Mouse (Mus musculus): ENCODE results near the gene Ovol2.
A peak's percentile ranks its signal among the peaks of the same experiment; 100 is the strongest.

The Ovol2 gene

DNA sequence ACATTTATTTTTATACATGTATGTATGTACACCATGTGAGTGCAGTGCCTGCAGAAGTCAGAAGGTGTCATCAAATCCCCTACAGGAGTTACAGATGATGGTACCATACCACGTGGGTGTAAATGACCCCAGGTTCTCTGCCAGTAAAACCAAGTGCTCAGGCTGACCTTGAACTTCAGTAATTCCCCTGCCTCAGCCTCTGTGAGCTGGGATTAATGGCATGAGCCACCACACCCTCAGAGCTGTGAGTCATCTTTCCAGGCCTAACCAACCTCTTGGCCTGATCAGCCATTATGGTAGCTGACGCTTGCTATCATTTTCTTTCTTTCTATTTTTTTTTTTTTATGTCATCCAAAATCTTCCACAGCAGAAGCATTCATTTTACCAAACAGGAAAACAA is 20.6 kb downstream of the Ovol2 start:
- DNase-seq: no peak

- DNase-seq: no peak
Measured at GRCm38 (mm10) chr2:144310273-144310672, 21.7 kb downstream of the Ovol2 start.

DNA sequence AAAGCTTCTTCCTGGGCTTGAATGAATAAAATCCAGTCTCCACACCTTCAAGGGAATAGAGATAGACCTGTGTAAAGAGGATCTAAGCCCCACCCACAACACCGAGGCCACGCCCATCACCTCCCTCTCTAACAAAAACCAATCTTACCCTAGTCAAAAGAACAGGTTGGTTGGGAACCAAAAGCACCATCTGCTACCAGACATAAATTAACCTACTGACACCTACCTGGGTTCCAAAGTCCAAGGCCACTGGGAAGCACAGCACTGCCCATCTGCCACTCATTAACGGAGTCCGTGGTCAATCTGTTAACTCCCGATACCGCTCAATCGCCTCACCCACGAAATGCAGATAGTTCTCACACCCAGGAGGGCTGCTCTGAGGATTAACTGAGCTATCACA is 23.4 kb downstream of the Ovol2 start:
- DNase-seq: peak; percentile 78 to 84

- peak in 1 of 2 experiments; percentile 24 for DNase-seq
Measured at GRCm38 (mm10) chr2:144305721-144306294, 26.1 kb downstream of the Ovol2 start.

GRCm38 (mm10) chr2:144301101-144301500 is 30.8 kb downstream of the Ovol2 start:
- no peak for DNase-seq

- no peak for DNase-seq
Measured at GRCm38 (mm10) chr2:144299749-144300669, 31.9 kb downstream of the Ovol2 start.

DNA sequence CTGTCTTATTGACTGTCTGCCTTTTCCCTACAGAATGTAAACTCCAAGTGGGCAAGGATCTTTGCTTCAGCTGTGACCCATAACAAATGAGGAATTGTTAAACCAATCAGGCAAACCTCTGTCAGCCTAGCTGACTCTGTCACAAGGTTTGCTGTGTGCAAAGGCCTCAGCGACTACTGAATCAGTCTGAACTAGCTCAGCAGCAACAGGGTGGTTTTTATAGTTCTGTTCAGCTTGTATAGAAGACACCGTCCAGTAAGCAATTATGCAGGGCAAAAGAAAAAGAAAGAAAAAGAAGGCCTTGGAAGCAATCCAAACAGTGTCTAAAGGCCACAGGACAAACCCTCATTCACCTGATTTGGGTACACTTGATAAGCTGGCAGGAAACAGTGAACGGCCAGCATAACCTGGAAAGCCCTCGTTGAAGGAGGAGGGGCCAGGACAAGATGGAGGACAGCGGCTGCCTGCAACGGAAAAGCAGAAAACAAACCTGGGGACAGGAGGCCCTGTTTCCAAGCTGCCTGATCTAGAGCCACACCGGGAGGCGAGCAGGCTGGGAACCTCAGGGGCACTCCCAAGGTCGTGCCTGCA is 36.7 kb downstream of the Ovol2 start:
- DNase-seq: no peak

DNA sequence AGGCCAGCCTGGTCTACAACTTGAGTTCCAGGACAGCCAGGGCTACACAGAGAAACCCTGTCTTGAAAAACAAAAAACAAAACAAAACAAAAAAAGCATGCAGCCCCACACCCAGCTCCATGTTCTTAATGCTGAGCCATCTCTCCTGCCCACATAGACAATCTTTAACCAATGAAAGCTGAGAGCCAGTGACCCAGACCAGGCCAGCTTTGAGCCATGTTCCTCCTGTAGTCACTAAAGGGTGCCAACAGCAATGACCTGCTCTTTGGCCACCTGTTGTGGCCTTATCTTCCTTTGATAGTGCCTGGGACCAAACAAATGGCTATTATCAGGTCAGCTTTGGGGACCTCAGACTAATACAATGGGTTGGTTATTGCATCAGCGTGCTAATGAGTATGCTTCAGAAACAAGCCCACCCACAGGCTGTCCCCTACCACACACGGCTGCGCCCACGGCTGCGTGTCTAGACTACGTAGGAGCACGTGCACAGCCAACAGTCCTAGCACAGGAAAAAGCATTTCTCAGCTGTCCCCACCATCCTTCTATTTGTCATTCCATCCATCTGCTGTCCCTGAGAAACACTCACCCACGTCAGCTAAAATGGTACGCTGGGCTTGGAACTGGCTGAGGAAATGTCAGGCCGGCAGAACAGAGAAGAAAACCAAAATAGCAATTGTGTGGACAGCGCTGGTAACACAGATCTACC is 40.2 kb downstream of the Ovol2 start:
- DNase-seq: no peak

DNA sequence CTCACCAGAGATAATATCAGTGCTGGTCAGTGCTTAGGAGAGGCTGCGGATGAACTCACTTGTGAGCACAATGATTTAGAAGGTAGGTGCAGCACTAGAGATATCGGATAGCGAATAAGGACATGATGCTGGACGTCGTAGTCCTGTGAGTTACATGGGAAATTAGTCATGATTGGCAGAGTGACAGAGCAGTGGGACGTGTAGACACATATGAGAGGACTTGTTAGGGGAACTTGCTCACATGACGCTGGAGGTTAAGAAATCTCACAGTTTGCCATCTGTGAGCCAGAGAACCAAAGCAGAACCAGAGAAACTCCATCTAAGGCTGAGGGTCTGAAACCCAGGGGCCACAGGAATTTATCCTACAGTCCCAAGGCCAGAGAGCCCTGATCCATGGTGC is 41.6 kb downstream of the Ovol2 start:
- no peak for DNase-seq

DNA sequence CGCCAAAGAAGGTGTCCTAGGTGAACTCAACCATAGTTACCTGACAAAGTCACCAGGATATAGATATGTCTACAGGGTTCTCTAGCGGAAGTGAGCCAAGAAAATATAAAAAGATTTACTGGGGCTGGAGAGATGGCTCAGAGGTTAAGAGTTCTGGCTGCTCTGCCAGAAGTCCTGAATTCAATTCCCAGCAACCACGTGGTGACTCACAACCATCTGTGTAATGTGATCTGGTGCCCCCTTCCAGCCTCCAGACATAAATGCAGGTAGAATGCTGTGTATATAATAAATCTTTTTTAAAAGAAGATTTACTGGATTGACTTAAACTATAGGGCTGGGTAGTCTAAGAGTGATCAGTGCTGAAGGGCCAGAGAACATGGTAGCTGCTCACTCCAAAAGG is 50.5 kb downstream of the Ovol2 start:
- DNase-seq: no peak

GRCm38 (mm10) chr2:144280568-144280967 is 51.4 kb downstream of the Ovol2 start:
- no peak for DNase-seq

DNA sequence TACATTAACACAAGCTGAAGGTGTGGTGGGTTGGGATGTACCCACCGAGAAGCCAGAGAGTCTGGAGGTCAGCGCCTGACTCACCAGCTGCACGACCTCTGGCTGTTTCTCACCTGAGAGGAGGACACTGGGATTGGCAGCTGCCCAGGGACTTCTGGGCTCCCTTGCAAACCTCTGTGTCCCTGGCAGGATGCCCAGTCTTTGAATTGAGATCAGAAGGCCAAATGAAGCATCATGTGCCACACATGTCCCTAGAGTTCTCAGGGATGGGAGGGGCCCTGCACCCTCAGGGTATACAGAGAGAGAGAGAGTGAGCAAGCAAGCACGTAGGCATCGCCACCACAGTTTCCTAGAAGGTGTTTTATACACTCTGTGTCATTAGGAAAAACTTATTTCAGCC is 52.2 kb downstream of the Ovol2 start:
- peak; percentile 95 for DNase-seq

GRCm38 (mm10) chr2:144276885-144277284 is 55.1 kb downstream of the Ovol2 start:
- DNase-seq: no peak

GRCm38 (mm10) chr2:144274741-144275140 is 57.2 kb downstream of the Ovol2 start:
- DNase-seq: no peak

DNA sequence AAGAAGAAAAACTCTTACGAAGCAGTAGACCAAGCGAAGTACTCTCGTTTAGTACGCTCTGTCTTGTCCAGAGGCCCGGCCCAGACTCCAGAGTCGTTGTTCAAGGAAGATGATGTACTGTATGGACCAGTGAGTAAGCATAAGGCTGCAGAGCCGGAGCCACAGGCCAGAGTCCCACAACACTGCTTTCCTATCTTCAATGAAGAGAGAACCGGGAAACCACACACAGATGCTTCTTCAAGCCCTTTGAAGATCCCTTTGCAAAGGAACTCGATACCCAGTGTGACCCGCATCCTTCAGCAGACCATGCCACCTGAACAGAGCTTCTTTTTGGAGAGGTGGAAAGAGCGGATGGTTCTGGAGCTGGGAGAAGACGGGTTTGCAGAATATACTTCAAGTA is 59.9 kb downstream of the Ovol2 start:
- DNase-seq: no peak

- peak; percentile 91 to 96 for DNase-seq
Measured at GRCm38 (mm10) chr2:144270507-144271420, 61.2 kb downstream of the Ovol2 start, which contains the start of the genes Mgme1 and Snx5. Mgme1 (plus strand) TSS chr2:144270663. Snx5 (minus strand) TSS chr2:144270906.

DNA sequence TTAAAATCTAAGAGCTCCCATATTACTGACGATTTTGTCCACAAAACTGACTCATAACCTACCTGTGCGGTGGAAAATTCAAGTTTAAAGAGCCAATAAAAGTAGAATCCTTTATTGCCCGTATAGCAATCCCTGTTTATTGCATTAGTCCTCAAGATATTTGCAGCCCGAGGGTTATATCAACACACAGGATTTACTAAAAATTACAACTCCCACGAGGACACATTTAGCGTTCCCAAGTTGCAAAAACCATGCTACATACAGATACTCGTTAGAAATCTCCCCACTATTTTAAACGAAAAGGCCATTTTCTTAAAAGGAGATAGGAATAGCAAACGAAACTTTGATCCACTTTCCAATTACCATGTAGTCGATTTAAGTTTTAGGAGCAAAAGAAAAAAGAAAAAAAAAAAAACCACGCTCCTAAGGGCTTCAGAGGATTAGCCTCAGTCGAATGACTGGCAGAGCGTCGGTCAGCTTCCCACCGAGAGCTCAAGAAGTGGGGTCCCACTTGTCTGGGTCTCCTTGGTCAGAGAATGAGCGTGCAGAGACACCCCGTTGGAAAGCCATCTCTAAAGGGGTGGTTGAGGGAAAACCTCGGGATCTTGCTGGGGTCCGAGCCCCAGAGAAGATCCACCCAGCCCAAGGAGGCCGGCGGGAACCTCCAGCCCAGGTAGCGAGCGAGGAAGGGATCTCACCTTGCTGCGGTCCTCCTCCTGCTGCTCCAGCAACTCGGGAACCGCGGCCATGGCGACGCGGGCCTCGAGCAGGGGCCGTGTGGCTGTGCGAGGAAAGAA is 62.1 kb downstream of the Ovol2 start:
- DNase-seq: no peak

DNA sequence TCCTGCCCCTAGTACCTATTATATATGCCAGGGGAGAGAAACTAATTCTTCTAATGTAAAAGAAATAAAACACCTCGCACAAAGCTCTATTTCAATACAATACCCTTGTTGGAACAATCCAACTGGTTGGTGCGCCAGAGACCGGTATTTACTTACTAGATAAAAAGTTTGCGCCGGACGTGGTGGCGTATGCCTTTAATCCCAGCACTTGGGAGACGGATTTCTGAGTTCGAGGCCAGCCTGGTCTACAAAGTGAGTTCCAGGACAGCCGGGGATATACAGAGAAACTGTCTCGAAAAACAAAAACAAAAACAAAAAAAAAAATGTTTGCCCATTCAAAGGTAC is 62.7 kb downstream of the Ovol2 start:
- DNase-seq: no peak

GRCm38 (mm10) chr2:144268446-144269305 is 63.3 kb downstream of the Ovol2 start:
- DNase-seq: no peak

- DNase-seq: peak; percentile 25 to 64
Measured at GRCm38 (mm10) chr2:144267731-144268015, 64.3 kb downstream of the Ovol2 start.

Measured in kidney, postnatal 25 days (tissue).